ENCODE assay signal across 37 mouse cellular contexts in genomic region chr16:32543422-32543821, GRCm38 (mm10). TPM values are rescaled to one million over a fixed set of nuclear protein-coding genes. Genes with fewer than 3 reads are reported as not detected.
"Had no signal": no experiment of that assay in that cellular context is flagged by ENCODE, and none has a peak within 500 bp of the region (broad histone marks: within the 10 kb centered on the region; RNA-seq: fewer than 3 reads in every experiment).

No protein-coding gene starts in this region.

- H3K27ac ChIP-seq: embryonic facial prominence, embryonic 10.5 days; embryonic facial prominence, embryonic 12.5 days; embryonic facial prominence, embryonic 13.5 days; embryonic facial prominence, embryonic 15.5 days; forebrain, embryonic 10.5 days; forebrain, embryonic 12.5 days; forebrain, embryonic 13.5 days; forebrain, embryonic 15.5 days; gastrocnemius, adult 2 months; heart, adult 2 months had no signal

- H3K27me3 ChIP-seq: embryonic facial prominence, embryonic 12.5 days; embryonic facial prominence, embryonic 13.5 days; embryonic facial prominence, embryonic 15.5 days; forebrain, embryonic 12.5 days; forebrain, embryonic 13.5 days; forebrain, embryonic 15.5 days had no signal

- H3K9ac ChIP-seq: embryonic facial prominence, embryonic 12.5 days; embryonic facial prominence, embryonic 13.5 days; embryonic facial prominence, embryonic 15.5 days; forebrain, embryonic 12.5 days; forebrain, embryonic 13.5 days; forebrain, embryonic 15.5 days; forebrain, postnatal 0 days had no signal

- H3K4me1 ChIP-seq: embryonic facial prominence, embryonic 13.5 days; embryonic facial prominence, embryonic 15.5 days; forebrain, embryonic 13.5 days had no signal

- H3K4me2 ChIP-seq: embryonic facial prominence, embryonic 12.5 days; embryonic facial prominence, embryonic 13.5 days; embryonic facial prominence, embryonic 15.5 days; forebrain, embryonic 12.5 days; forebrain, embryonic 13.5 days; forebrain, embryonic 15.5 days had no signal

- H3K36me3 ChIP-seq: embryonic facial prominence, embryonic 10.5 days; embryonic facial prominence, embryonic 12.5 days; embryonic facial prominence, embryonic 13.5 days; embryonic facial prominence, embryonic 15.5 days; forebrain, embryonic 10.5 days; forebrain, embryonic 12.5 days; forebrain, embryonic 15.5 days had no signal

- H3K4me3 ChIP-seq: embryonic facial prominence, embryonic 10.5 days; embryonic facial prominence, embryonic 12.5 days; embryonic facial prominence, embryonic 13.5 days; embryonic facial prominence, embryonic 15.5 days; erythroblast, embryonic 14.5 days; forebrain, embryonic 10.5 days; forebrain, embryonic 12.5 days; forebrain, embryonic 13.5 days; forebrain, embryonic 15.5 days; gastrocnemius, adult 2 months; heart, adult 2 months had no signal

- H3K9me3 ChIP-seq: embryonic facial prominence, embryonic 10.5 days; embryonic facial prominence, embryonic 12.5 days; embryonic facial prominence, embryonic 13.5 days; embryonic facial prominence, embryonic 15.5 days; forebrain, embryonic 10.5 days; forebrain, embryonic 12.5 days; forebrain, embryonic 13.5 days; forebrain, embryonic 15.5 days had no signal

- DNase-seq: cerebellum, adult 9-10 months; cerebellum, adult 9-11 months; cerebellum, postnatal 10 days; cerebellum, postnatal 14 days; cerebellum, postnatal 25 days; cerebellum, postnatal 36 days; embryo, embryonic 11 days; forebrain, postnatal 0 days; gastrocnemius, adult 2 months; gastrocnemius, postnatal 10 days; gastrocnemius, postnatal 14 days; gastrocnemius, postnatal 25 days; gastrocnemius, postnatal 36 days; heart, adult 11 months; heart, adult 18-20 months; heart, adult 2 months had no signal

- ATAC-seq: forebrain, embryonic 13.5 days; forebrain, embryonic 14.5 days; forebrain, embryonic 15.5 days; forebrain, embryonic 16.5 days; forebrain, postnatal 0 days had no signal

RNA-seq across cellular contexts. Expression of gene Zdhhc19, which starts 47.4 kb away (rescaled TPM):
- total RNA-seq: common myeloid progenitor, adult 5-6 weeks; forebrain, postnatal 0 days; gastrocnemius, adult 2 months; gastrocnemius, adult 8-10 months; gastrocnemius, postnatal 10 days; gastrocnemius, postnatal 14 days; gastrocnemius, postnatal 25 days; gastrocnemius, postnatal 36 days; gastrocnemius, postnatal 4 days; granulocyte monocyte progenitor cell, adult 5-6 weeks; heart, adult 18-20 months; heart, adult 2 months; heart, adult 8-10 months had no signal
- polyA plus RNA-seq: cortical plate, adult 2 months; embryonic facial prominence, embryonic 10.5 days; embryonic facial prominence, embryonic 11.5 days; embryonic facial prominence, embryonic 12.5 days; embryonic facial prominence, embryonic 13.5 days; embryonic facial prominence, embryonic 14.5 days; embryonic facial prominence, embryonic 15.5 days; erythroblast, embryonic 14.5 days; forebrain, embryonic 10.5 days; forebrain, embryonic 11.5 days; forebrain, embryonic 12.5 days; forebrain, embryonic 13.5 days; forebrain, embryonic 14.5 days; forebrain, embryonic 15.5 days; forebrain, embryonic 16.5 days; forebrain, postnatal 0 days; frontal cortex, adult 2 months; heart, adult 2 months had no signal

RNA-seq across cellular contexts. Expression of gene Slc51a, which starts 55.7 kb away (rescaled TPM):
- total RNA-seq: common myeloid progenitor, adult 5-6 weeks; forebrain, postnatal 0 days; gastrocnemius, adult 2 months; gastrocnemius, adult 8-10 months; gastrocnemius, postnatal 10 days; gastrocnemius, postnatal 14 days; gastrocnemius, postnatal 25 days; gastrocnemius, postnatal 36 days; gastrocnemius, postnatal 4 days had no signal
- polyA plus RNA-seq: embryonic facial prominence, embryonic 15.5 days; erythroblast, embryonic 14.5 days; frontal cortex, adult 2 months had no signal
